Mouse (Mus musculus) Muller cell, postnatal 12 days (primary cell): ENCODE data around the gene Ly86.

Source experiments
- DNase-seq: peaks from one replicate; pipeline ENCODE4 v3.0.0-alpha.2; 2015; ENCODE audit errors: inconsistent ontology term

Ly86 gene

DNA sequence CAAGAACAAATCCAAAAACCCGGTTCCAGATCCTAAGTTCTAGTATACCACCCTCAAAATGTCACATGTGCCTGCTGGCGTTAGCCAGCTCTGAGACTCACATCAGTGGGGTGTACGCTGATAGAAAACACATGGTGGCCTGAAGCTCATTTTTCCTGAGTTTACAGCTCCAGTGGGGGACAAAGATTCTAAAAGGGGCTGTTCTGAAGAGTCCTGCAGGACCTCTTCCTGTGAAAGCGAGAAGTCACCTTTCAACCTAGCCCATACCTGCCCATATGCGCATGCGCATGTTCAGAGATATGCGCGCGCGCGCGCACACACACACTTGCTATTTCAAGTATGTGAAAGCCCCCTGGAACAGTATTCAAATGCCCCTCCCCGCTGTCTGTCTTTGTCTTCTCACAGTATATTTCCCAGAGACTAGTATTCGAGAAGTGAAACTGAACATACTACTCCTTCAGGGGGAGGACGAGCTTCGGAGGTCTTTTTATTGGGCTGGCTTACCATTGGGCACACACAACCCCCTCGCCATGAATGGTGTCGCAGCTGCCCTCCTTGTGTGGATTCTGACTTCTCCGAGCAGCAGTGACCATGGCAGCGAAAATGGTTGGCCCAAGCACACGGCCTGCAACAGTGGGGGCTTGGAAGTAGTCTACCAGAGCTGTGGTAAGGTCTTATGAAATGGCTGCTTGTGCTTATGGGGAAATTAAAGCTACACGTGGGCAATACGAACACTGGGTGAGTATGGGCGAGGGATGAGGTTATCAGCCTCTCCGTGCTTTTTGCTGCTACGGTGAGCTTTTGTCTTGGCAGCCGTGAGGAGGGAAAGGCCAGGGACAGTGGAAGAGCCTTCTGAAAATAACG lies at the start of gene Ly86:
Gene Ly86, plus strand, starts transcription at position 300 of the 864 bp plus-strand sequence.
- DNase-seq, result no peak

DNA sequence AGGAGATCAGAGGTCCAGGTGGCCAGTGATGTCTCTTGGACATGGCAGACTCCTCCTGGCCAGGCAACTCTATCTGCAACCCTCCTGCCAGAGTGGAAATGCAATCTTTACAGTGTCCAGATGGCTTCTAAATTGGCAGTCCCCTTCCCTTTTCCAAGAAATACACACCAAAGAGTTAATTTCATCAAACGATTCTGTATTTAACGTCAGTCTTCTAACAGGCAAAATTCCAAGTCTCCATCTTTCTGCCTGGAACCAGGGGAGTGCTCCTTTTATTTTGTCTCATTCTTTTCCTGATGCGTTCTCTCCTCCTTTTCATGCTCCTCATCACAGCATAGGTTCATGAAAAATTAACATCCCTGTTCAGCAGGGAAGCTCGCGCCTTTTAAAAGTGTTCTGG lies 47.1 kb upstream of the Ly86 start:
- DNase-seq, result no peak

DNA sequence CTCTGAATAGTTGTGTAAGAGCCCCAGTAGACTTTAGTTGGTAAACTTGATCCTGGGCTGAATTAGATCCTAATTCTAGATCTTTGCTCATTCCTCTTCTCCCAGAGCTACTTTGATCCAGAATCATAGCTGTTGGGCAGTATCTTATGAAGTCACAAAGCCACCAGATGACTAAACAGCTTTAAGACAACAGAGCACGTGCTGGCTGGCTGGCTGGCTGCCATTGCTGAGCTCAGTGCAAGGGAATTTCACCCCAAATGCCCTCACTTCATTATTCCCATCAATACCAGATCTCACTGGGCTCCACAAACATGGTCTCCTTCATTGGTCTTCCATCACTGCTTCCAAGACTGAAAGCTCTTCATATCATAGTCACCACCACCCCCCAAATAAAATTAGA lies 46.2 kb upstream of the Ly86 start:
- peak; percentile 43 for DNase-seq

DNA sequence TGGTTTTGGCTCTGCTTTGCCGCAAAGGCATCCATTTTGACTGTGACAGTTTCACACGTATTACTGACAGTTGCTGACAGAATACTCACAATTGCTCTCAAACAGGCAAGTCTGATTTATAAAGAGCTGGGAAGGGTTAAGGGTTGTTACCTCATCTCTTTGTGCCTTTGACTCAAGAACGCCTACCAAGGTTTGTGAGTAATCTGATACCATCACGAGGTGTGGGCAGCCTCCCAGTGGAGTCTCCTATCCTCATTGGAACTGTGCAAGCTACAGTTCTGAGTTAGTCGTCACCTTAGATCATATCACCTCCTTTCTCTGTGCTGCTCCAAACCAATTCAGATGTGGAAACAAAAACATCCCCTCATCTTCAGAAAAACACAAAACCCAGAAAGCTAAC lies 42.1 kb upstream of the Ly86 start:
- no peak for DNase-seq

DNA sequence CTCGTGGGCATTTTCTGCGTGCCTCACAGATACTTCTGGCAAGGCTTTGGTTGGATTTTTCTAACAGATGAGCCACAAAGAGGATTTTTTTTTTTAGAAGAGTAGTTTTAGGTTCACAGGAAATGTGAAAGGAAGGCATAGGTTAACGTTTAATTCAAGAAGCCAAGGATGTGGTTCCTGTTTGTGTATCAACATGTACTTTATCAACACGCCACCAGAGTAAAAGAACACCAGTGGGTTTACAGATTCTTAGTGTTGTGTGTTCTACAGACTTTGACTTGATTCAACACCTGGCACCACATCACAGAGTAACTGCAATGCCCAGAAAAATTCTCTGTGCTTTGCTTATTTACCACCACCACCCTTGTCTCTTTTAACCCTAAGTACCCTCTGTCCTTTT lies 37.0 kb upstream of the Ly86 start:
- DNase-seq, result no peak

DNA sequence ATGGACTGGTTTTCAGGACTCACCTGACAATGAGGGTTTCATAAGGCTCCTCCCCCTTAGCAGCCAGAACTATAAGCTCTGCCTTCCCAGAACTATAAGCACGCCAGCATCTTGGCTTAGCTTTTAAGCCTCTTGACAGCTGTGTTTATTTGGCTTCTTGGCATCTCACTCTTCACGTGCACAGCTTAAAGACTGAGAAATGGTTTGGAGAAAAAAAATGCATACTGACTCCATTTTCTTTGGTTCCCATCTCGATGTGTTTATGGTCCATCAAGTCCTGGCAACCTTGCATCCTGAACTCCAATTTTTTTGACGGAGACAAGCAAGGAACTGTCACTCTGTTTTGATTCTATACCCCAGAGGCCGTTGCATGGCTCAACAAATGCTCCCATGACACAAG lies 35.7 kb upstream of the Ly86 start:
- no peak for DNase-seq

DNA sequence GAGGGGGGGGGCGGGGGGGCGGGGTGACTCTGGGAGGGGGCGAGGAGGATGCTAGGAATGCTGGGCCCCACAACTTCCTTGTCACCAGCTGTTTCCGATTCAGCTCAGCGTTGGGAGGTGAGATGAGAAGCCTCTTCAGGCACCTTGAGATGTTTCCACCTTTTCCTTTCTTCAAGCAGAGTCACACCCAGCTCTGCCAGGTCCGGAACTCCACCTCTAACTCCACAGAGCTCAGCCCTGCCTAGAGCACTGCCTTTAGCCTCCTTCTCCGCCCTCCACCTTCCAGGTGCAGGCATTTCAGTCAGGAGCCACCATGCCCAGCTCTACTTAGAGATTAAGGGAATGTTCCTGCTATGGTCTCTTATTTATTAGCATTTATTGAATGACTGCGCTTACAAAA lies 34.7 kb upstream of the Ly86 start:
- no peak for DNase-seq

DNA sequence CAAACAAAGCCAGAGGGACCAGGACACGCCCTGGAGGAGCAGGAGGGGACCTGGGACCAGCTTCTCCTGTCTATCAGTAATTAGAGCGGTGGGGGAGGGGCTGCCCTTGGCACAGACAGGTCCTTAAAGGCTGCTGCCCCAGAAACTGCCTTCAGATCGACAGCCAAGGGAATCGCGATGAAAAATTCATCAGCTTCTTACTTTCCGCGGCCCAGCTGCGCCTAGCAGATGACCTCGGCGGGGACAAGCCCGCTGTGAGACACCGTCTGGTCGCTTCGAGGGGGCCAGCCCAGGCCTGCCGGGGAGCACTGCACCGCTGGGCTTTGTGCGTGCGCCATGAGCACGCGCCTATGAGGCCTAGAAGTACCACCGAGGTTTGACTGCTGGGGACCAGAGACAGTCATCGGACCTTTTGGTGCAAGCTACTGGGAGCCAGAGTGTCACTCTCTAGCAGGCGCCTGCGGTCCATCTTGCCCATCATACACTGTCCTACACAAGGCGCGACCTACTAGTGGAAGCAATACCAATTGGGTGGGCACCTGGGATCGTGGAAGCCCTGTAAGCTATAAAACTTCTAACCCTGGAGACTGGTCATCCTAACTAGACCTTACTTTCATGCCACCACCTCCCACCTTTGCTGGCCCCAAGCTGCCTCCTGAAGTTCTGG lies 33.3 kb upstream of the Ly86 start:
- peak; percentile 12 for DNase-seq

DNA sequence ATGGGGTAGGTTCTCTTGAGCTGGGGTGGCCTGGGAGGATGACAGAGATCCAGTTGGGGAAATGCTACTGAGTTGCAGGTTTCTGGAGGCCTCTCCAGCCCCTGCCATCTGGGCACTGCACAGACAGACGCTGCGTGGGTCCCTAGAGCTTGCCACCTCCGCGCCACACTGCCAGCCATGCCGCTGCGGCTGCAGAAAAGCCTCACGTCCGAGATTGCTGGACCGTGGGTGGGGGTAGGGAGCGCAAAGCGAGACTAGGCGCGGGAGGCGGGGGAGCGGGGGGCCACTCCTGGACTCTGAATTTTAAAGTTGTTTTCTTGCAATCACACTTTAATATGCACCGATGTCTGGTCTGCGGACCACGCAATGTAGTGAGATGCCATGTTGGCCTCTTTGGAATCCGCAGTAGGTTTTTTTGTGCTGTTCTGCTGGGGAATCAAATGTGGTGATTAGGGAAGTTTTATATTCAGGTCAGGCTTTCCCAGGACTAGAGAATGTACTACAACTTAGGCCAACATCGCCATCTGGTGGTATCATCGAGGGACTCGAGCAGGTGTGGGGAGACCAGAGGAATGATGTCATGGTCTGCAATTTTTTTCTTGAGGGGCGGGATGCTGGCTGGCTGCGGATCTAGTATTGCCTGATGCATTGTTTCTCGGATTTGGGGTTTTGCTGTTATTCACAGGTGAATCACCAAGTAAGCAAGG lies 32.6 kb upstream of the Ly86 start:
- peak; percentile 85 for DNase-seq

DNA sequence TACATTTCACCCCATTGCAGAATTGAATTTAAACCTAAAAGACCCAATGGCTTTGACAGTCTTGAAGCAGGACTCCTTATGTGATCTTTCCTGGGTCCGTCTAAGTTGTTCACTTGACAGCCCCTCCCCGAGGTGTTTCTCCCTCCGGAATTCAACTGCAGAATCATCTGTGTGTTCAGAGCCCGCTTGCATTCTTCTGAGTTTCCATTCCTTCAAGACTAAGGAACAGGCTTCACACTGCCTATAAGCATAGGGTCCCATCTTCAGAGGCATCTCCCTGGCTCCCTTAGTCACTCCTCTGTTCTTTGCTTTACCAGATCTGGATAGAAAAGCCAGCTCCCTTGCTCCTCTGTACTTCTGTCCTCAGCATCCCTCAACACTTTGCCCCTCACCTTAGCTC lies 32.1 kb upstream of the Ly86 start:
- DNase-seq, result no peak

DNA sequence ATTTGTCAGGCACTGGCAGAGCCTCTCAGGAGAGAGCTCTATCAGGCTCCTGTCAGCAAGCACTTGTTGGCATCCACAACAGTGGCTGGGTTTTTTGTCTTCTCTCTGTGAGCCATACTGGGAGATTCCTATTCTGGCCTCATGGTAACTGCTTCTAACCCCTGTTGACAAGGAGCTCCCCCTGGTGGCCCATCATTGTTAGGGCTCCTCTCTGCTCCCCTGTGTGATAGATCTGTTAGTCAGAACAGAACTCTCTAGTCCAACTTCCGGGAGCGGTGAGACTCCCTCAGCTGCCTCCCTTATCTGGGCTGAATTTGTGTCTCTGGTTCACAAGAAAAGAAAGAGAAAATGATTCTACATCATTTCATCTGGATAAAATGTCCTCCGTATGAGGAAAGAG lies 19.5 kb upstream of the Ly86 start:
- peak; percentile 34 for DNase-seq

DNA sequence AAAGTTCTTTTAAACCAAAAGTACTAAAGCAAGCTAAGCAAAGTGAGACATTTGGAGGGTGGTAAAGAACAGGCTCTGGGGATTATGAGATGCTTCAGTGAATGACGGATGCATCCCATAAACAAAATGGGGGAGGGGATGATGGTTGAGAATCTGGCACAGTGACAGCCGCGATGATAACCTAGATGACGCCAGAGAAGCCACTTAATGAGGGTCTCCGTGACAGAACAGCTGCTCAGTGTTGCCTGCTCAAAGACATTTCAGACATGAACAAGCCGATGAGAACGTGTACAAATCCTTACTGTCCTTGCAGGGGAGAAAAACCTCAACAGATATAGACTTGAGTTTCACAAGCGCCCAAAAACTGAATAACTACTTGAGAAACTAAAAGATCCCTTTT lies 15.3 kb upstream of the Ly86 start:
- DNase-seq, result no peak

DNA sequence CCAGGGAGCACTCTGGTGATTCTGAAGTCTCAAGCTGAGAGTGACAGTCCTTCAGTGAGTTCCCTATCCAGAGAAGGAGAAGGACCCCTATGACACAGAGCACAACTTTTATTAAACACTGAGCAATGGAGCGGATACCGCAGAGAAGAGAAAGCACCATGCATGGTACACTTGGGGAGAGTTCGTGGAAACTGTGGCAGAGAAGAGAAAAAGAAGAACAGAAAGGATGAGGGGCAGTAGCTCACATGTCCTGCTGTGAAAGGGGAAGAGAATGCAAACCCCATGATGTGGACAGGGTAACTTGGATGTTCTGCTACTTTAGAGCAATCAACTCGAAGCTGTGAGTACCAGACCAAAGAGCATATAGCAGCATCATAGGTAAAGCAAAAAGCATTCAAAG lies 14.0 kb upstream of the Ly86 start:
- no peak for DNase-seq

DNA sequence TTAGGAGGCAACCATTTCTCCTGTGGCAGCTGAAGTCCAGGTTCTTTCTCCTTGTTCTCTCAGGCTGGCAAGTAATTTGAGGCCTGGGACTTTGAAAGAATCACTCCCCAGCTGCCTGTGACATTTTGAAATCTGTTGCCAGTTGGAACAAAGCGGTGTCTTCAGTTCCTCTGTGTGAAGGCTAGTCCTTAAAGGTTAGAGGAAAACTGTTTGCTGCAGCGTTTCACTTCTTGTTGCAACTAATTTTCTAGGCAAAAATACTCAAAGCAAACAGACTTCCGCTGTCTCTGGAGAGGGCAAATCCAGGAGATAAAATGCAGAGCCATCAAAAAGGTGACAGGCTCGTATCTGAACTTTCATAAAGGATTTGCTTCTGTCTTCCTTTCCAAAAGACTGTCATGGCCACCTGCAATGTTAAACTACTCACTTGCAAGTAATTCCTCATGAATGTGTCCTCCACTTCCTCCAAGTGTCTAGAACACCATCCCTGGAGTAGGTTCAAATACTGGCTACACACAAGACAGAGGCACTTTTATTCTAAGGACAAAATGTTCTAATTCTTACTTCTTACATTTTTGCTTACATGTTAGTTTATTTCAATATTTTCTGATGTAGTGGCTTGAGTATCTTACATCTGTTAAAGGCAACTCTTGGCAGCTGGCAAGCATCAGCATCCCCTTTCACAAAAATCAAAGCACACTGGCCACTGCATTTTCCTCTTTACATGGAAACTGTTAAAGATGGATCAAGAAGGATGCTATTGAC lies 12.0 kb upstream of the Ly86 start:
- no peak for DNase-seq

DNA sequence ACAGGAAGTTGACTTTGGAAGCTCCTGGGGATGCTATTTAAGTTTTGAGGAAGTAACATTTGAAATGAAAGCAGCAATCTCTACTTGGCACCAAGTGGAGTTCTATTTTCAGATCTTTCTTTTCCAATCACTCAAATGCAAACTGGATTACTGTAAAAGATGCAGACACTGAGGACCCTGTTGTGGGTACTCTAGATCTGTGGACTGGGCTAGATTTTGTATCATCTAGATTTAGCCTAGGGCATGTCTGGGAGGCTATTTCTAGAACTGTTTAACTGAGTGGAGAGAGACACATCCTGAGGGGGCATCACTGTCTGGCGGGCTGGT lies 11.5 kb upstream of the Ly86 start:
- DNase-seq, result no peak

DNA sequence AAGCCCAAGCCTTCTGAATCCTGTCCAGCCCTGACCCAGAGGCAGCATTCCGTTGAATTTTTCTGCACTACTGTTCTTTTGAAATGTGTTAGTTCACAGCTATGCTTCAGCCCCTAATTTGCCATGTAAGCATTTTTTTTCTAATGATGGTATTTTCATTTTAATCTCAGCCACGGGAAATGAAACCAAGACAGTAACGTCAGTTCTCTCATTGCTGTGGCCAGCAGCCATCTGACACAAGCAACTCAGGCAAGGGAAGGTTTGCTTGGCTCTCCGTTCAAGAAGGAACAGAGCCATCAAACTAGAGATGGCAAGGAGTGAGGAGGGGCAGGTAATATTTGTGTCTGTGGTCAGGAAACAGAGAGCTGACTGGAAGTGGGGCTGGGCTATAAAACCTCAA lies 7.7 kb upstream of the Ly86 start:
- DNase-seq, result peak; percentile 5

DNA sequence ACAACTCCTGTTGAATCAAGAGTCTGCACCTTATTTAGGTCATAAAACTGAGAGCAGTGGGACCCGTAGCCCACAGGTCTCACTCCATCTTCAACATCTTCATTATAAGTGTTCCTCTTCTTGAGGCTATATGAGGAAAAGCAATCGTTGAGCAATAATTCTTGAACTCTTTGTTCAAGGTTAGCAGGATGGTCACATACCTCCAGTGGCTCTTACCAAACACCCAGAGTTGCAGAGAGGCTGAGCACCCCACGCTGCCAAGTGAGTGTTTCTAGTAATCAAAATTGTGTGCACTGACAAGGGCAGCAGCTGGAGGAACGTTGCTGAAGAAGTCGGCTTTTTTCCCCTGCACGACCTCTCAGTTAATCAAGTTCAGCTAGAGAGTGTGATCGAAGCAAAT lies 7.1 kb upstream of the Ly86 start:
- no peak for DNase-seq

DNA sequence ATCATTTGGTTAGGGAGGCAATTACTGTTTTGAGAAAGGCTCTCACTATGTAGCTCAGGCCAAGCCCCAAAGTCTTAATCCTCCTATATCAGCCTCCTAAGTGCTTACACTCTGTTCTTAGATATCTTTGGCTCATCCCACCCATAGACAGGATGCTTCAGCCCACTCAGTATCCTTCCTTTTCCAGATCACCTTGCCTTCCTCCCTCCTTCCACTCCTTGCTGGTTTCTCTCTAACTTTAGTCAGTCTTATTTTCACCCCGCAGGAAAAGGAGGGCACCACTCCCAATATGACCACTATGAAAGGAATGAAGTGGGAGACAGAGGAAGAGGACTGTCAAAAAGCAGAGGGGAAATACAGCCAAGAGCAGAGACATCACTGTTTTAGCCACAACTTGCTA lies 2.2 kb upstream of the Ly86 start:
- no peak for DNase-seq

DNA sequence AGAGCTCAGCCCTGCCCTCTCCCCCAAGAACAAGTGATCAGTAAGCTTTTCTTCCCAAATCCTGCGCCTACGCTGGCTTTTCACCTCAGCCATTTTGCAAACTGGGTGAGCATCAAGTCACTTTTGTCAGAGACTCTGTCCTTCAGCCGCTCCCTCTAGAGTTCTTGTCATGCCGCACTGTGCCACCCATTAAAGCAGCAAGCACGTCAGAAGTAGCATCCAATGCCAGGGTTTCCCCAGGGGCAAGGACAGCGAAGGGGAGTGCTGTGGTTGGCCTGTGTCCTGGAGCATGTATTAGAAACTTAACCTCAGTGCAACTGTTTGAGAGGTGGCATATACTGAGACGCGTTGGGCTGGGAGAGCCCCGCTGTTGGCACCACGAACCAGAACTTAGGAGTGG lies 815 bp downstream of the Ly86 start:
- no peak for DNase-seq

DNA sequence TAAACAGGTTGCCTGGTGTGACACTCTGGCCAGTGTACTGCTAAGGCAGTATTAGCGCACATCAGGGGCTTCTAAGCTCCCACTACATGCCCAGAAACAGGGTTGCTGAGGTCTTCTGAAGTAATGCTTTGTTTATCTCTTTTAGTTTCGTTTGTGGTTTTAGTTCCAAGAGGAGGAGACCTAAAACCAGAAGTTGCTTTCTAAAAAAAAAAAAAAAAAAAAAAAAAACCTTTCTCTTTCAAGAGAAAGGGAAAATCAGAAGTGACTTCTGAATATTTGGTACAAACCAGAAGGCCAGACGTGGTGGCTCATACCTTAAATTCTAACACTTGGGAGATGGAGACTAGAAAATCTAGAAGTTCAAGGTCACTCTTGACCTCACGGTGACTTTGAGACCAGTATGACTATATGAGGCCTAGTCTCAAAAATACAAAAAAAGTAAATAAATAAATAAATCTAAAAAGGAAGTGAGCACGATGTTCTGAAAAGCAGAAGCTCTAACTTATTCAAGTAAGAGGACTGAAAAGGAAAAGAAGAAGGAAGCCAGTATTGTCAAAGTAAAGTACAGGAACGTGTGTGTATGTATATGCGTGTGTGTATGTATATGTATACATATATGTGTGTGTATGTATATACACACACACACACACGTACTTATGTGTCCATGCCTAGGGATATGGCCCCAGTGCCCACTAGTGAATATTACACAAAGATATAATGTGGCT lies 3.0 kb downstream of the Ly86 start:
- no peak for DNase-seq

DNA sequence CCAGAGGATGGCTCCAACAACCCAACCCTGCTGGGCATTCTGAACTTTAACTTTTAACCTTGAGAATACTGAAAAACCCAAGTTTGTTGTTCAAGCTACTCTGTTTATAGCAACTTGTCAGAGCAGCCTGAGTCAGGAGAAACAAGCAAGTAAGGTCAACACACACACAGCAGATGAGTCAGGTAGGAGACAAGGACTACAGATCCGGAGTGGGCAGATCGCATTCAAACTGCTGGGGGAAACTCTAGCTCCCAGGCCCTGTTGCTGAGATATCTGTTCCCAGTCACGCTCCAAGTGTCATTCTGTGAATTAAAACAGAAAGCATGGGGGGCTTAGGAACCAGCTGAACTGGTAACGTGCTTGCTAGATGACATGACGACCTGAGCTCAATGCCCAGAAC lies 4.0 kb downstream of the Ly86 start:
- no peak for DNase-seq

DNA sequence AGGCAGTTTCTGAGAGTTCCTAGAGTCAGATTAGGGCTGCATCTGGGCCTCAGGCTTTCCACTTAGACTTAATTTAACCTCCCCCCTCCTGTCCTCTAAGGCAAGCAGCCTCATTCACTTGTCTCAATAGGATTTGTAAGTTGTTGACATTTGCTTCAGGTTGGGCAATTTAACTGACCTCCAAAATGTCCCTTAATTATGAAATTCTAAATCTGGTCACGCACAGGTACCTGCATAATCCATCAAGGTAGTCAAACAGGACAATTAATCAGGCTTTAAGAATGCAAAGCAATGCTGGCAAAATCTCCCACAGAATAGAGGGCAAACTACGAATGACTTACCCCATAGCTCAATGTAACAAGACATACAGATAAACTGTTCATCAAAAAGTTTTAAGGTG lies 8.0 kb downstream of the Ly86 start:
- DNase-seq, result no peak
